Mouse (Mus musculus): ENCODE data around the gene Rassf3.

GRCm38 (mm10) chr10:121459124-121459853 is 16.9 kb downstream of the Rassf3 start:
- no peak for TF ChIP-seq POLR2A (IDR thresholded peaks at IDR 0.05; ENCODE audit: extremely low read depth, insufficient read depth, low read length)
- TF ChIP-seq CTCF (IDR thresholded peaks at IDR 0.05; ENCODE audit: low read depth, low read length) = no peak
